Mouse (Mus musculus) G1E (cell line): ENCODE results near the gene Fosl1. TPM values are rescaled to one million over a fixed set of nuclear protein-coding genes. Genes with fewer than 3 reads are reported as not detected.

Source experiments
- ATAC-seq: 2 replicates; pipeline ENCODE4 v1.8.0; 2016; ENCODE audit warnings: mild to moderate bottlenecking; ENCODE audit not compliant: insufficient number of reproducible peaks, poor library complexity, low FRiP score, severe bottlenecking; ENCODE audit errors: extremely low read depth
- DNase-seq: peaks from one replicate; pipeline ENCODE4 v3.0.0; 2012; ENCODE audit warnings: low spot score
- H3K27me3 ChIP-seq: 2 replicates; pipeline ENCODE4 v1.6.1; 2012; ENCODE audit warnings: mild to moderate bottlenecking, low read length, inconsistent platforms; ENCODE audit not compliant: insufficient read depth
- H3K36me3 ChIP-seq: replicated peaks from 2 replicates; pipeline ENCODE3; 2012; ENCODE audit warnings: mild to moderate bottlenecking, inconsistent platforms
- H3K4me1 ChIP-seq: 2 replicates; pipeline ENCODE4 v1.6.1; 2012; ENCODE audit warnings: low read depth, low read length, inconsistent platforms, mixed read lengths; ENCODE audit not compliant: insufficient read depth
- H3K4me3 ChIP-seq: 2 replicates; pipeline ENCODE4 v1.5.1; 2012; ENCODE audit warnings: low read depth, mild to moderate bottlenecking, inconsistent platforms, low read length, moderate library complexity, mixed read lengths
- H3K9me3 ChIP-seq: replicated peaks from 2 replicates; pipeline ENCODE4 v1.6.1; 2012; ENCODE audit warnings: inconsistent platforms
- CTCF ChIP-seq: IDR thresholded peaks from 2 replicates; pipeline ENCODE4 v1.5.1; 2012; ENCODE audit warnings: low read depth, low read length, inconsistent platforms, mixed read lengths
- GATA1 ChIP-seq: IDR thresholded peaks from 2 replicates; pipeline ENCODE4 v1.6.1; 2012; ENCODE audit warnings: borderline replicate concordance, low read length, inconsistent platforms, mixed read lengths
- GATA2 ChIP-seq: IDR thresholded peaks from 2 replicates; pipeline ENCODE4 v1.6.1; 2012; ENCODE audit warnings: low read depth, low read length, inconsistent platforms, borderline replicate concordance
- POLR2AphosphoS5 ChIP-seq: IDR thresholded peaks from 2 replicates; pipeline ENCODE4 v1.6.1; 2012; ENCODE audit warnings: low read depth, low read length, inconsistent platforms; ENCODE audit not compliant: insufficient replicate concordance
- TAL1 ChIP-seq: conservative IDR thresholded peaks from 2 replicates; pipeline ENCODE4 v1.6.1; 2012; ENCODE audit warnings: low read depth, low read length, inconsistent platforms, mixed read lengths
- polyA plus RNA-seq: library from polyadenylated mRNA; stranded (reverse); fragments of >175 nt; gene quantifications from 2 replicates; pipeline ENCODE4 v1.2.3, GENCODE M21; 2012
- total RNA-seq, 2 experiments: library from RNA; stranded (forward) in 1 of 2; stranded (reverse) in 1 of 2; fragments of 200-1000 nt in 1 of 2; fragments of >200 nt in 1 of 2; fragmentation: Nextera tagmentation in 1 of 2; gene quantifications; 2 replicates each; pipeline ENCODE4 v1.2.3; 2014 to 2017

Gene Fosl1
- total and polyA plus RNA-seq, 3 experiments: 0.90 to 3.4 (median 1.9) TPM

DNA sequence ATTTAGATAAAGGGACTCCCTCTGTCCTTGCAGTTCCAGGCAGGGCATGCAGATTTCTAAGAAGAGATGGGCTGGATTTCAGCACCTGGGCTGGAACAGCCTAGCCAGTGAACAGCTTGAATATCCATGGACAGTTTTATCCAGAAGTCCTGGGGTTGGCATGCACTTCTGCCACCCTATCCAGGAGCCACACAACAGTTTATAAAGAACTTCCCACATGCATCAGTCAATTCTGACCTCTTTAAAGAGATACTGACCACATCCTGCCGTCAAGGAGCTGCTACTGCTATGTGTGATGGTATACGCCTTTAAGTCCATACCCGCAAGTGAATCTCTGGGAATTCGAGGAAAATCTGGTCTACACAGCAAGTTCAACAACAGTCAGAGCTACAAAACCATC lies 18.1 kb upstream of the Fosl1 start:
- no peaks in the 10 kb centered on the region for H3K9me3 ChIP-seq
- peaks cover 44% of the 10 kb centered on the region for H3K36me3 ChIP-seq
- ATAC-seq (no peak), DNase-seq (no peak)
- no peak for TF ChIP-seq POLR2AphosphoS5
- no peak for TF ChIP-seq GATA2
- no peak for TF ChIP-seq CTCF
- no peak for TF ChIP-seq TAL1
- no peak for TF ChIP-seq GATA1
- peaks cover 46% of the 10 kb centered on the region for H3K4me1 ChIP-seq
- no peak overlapping the region for H3K4me3 ChIP-seq
- peaks cover 7% of the 10 kb centered on the region for H3K27me3 ChIP-seq

- no peak for ATAC-seq
- H3K36me3 ChIP-seq: peaks cover 44% of the 10 kb centered on the region
- peaks cover 50% of the 10 kb centered on the region for H3K4me1 ChIP-seq
Measured at GRCm38 (mm10) chr19:5429806-5430205, 17.5 kb upstream of the Fosl1 start.

DNA sequence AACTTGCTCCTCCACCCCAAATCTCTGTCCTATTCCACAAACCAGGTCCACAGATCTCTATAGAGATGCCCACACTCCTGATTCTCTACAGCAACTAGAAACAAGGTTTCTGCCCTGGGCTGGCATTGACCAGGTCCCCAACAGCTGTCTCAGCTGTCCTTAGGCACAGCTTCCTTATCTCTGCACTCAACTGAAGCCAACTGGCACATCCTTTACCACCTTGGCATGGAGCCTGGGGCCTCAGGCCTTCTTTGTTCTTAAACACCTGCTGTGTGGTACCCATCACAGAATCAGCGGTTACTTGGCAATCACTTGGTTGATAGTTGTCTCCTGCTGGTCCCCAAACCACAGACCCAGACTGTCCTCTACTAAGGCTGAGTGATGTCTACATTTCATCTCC lies 16.9 kb upstream of the Fosl1 start:
- peaks cover 50% of the 10 kb centered on the region for H3K4me1 ChIP-seq
- H3K27me3 ChIP-seq: peaks cover 16% of the 10 kb centered on the region
- H3K36me3 ChIP-seq: peaks cover 44% of the 10 kb centered on the region
- no peak for TF ChIP-seq GATA2
- no peak for TF ChIP-seq TAL1
- TF ChIP-seq CTCF: no peak
- TF ChIP-seq POLR2AphosphoS5: no peak
- no peak for TF ChIP-seq GATA1
- ATAC-seq (no peak), DNase-seq (no peak)
- no peaks in the 10 kb centered on the region for H3K9me3 ChIP-seq
- no peak overlapping the region for H3K4me3 ChIP-seq

More at GRCm38 (mm10) chr19:5429806-5430205, 17.5 kb upstream of the Fosl1 start:
- Histone ChIP-seq H3K4me3 (no peak overlapping the region), H3K27me3 (peaks cover 11% of the 10 kb centered on the region), H3K9me3 (no peaks in the 10 kb centered on the region)
- DNase-seq: no peak
- no peak for TF ChIP-seq CTCF
- TF ChIP-seq POLR2AphosphoS5: no peak
- TF ChIP-seq TAL1: no peak
- no peak for TF ChIP-seq GATA2
- TF ChIP-seq GATA1: no peak

DNA sequence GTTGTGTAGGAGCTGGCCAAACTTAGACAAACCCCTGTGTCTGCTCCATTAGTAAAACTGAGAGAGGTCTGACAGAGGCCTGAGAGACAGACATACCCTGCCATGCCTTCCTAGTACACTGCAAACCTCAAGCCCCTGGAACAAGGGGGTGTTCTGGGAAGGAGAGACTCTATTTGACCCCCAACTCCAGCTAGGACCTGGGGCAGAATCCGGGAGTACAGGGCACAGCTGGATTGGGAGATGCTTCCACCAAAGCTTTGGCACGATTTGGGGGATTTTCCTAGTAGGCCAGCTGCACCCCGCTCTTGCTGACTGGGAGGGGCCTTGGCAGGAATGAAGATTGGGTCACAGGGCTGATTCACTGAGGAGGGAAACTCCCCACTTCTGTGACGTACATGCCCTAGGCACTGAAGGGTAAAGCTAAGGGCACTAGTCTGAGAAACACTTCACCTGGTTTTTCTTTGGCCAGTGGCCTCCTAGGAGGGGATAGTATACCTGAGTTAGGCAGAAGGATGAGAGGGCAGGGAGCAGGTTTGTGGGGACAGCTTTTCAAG lies 15.4 kb upstream of the Fosl1 start:
- DNase-seq: no peak
- Histone ChIP-seq H3K36me3 (peaks cover 31% of the 10 kb centered on the region), H3K4me3 (no peak overlapping the region), H3K9me3 (no peaks in the 10 kb centered on the region), H3K4me1 (peaks cover 36% of the 10 kb centered on the region), H3K27me3 (peaks cover 21% of the 10 kb centered on the region)
- TF ChIP-seq CTCF (no peak), TAL1 (no peak), GATA2 (no peak), GATA1 (no peak), POLR2AphosphoS5 (no peak)
- ATAC-seq: no peak

- H3K9me3 ChIP-seq: no peaks in the 10 kb centered on the region
- DNase-seq: peak; percentile 52
Measured at GRCm38 (mm10) chr19:5432992-5433852, 14.1 kb upstream of the Fosl1 start.

GRCm38 (mm10) chr19:5433951-5434350 lies 13.4 kb upstream of the Fosl1 start:
- no peak for DNase-seq
- H3K4me3 ChIP-seq: peak overlapping the region; percentile 70; the same call in 1 of the 2 replicates
- no peaks in the 10 kb centered on the region for H3K9me3 ChIP-seq
- H3K27me3 ChIP-seq: peaks cover 26% of the 10 kb centered on the region
- peaks cover 26% of the 10 kb centered on the region for H3K4me1 ChIP-seq
- ATAC-seq: no peak
- TF ChIP-seq POLR2AphosphoS5 (no peak), TAL1 (no peak), GATA2 (no peak), GATA1 (no peak), CTCF (no peak)
- peaks cover 15% of the 10 kb centered on the region for H3K36me3 ChIP-seq

More at GRCm38 (mm10) chr19:5432992-5433852, 14.1 kb upstream of the Fosl1 start:
- peak; percentile 28; the same call in 1 of the 2 replicates for ATAC-seq
- TF ChIP-seq GATA2 (no peak), GATA1 (no peak), POLR2AphosphoS5 (no peak), CTCF (no peak), TAL1 (no peak)
- Histone ChIP-seq H3K4me1 (peaks cover 28% of the 10 kb centered on the region), H3K27me3 (peaks cover 26% of the 10 kb centered on the region), H3K4me3 (peak overlapping the region; percentile 70), H3K36me3 (peaks cover 21% of the 10 kb centered on the region)
